Mouse (Mus musculus) layer of hippocampus, adult 9-10 months (tissue): Measurements from ENCODE around the gene Pramel6.
"Not testable (repeated sequence)": the region's sequence is repeated elsewhere in the genome, so short reads cannot be mapped to it uniquely, and the experiment has no call there.

ENCODE experiments used
- DNase-seq: peaks from one replicate; pipeline ENCODE4 v3.0.0; 2022; ENCODE audit warnings: low spot score

Pramel6 gene

GRCm38 (mm10) chr2:87506265-87506664 lies at the start of gene Pramel6:
TSS of gene Pramel6 (plus strand) at chr2:87506565.
- no peak for DNase-seq

- no peak for DNase-seq
Observed at GRCm38 (mm10) chr2:87461769-87462168, 44.6 kb upstream of the Pramel6 start.

DNA sequence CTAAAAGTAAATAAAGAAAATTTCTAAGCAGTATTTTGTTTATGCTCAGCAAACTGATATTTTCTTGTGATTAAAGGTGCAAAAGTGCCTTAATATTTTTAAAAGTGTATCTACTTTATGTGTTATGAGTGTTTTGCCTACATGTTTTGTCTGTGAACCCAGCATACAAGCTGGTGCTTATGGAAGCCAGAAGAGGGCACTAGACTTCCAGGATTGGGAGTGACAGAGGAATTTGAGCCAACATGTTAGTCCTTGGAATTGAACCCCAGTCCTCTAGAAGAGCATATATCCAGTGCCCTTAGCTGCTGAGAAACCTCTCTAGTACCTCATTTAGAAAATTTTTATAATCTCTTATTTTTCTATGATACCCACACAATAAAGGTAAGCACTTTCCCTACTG lies 26.2 kb upstream of the Pramel6 start:
- DNase-seq: no peak

GRCm38 (mm10) chr2:87481158-87481557 lies 25.2 kb upstream of the Pramel6 start:
- no peak for DNase-seq

- no peak for DNase-seq
Observed at GRCm38 (mm10) chr2:87482276-87482675, 24.1 kb upstream of the Pramel6 start.

- DNase-seq: not testable (repeated sequence)
Observed at GRCm38 (mm10) chr2:87496993-87497392, 9.4 kb upstream of the Pramel6 start, which contains the start of gene Pramel7. TSS of gene Pramel7 (minus strand) at chr2:87497093.

DNA sequence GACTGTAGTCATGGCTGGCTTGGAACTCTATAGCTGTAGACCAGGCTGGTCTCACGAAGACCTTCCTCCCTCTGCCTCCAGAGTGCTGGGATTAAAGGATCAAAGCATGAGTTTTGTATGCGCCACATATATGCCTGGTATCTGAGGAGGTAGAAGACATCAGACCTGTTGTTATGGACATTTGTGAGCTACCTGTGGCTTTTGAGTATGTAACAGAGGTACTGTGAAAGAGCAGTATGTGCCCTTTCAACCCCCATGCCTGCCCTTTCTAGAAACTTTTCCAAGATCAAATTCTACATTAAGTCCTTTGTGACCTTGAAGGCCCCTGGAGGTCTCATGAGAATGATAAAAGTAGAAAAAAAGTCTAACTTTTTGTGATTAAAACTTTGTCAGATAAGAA lies 8.7 kb downstream of the Pramel6 start:
- DNase-seq: no peak

GRCm38 (mm10) chr2:87515457-87516060 lies 9.2 kb downstream of the Pramel6 start:
- no peak for DNase-seq

GRCm38 (mm10) chr2:87516581-87516980 lies 10.2 kb downstream of the Pramel6 start:
- DNase-seq: no peak

- no peak for DNase-seq
Observed at GRCm38 (mm10) chr2:87520651-87521050, 14.3 kb downstream of the Pramel6 start.

DNA sequence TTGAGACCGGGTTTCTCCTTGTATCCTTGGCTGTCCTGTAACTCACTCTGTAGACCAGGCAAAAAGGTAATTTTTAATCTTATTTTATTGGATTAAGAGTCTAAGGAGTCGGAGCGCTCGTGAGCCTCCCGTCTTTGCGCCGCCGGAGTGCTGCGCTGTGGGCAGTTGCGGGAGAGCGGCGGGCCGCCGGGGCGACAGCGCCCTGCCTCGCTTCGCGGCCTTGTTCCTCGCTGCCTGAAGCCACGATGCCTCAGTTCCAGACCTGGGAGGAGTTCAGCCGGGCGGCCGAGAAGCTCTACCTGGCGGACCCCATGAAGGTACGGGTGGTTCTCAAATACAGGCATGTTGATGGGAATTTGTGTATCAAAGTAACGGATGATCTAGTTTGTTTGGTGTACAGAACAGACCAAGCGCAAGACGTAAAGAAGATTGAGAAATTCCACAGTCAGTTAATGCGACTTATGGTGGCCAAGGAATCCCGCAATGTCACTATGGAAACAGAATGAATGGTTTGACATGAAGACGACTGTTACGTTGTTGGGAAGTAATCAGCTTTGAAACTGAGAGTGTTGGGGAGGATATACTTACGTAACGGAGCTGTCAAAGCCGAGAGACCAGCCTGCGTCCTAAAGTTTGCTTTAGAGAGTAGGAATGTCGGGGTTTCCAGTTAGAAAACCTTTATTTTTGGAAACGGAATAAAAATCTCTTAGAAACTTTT lies 19.7 kb downstream of the Pramel6 start:
- DNase-seq: not testable (repeated sequence)

DNA sequence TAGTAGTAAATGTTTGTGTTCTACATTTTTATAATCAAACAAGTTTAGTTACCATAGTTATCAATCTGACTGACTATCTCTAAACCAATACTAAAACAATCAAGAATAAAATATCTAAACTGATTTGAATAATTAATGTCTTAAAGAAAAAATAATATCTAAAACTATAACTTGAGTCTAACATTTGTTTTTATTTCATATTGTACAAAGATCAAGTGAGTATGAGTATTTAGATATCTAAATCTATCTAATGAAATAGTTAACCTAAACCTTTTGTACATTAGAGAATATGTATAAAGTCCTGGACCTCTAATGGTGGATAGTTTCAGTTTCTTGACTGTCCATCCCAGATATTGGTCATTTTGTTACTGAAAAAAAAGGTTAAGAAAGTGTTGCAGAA lies 25.1 kb downstream of the Pramel6 start, which contains the start of gene Olfr153:
TSS of gene Olfr153 (plus strand) at position 301 of the 400 bp plus-strand sequence.
- no peak for DNase-seq

- no peak for DNase-seq
Observed at GRCm38 (mm10) chr2:87534826-87535225, 28.5 kb downstream of the Pramel6 start.

- no peak for DNase-seq
Observed at GRCm38 (mm10) chr2:87545442-87545841, 39.1 kb downstream of the Pramel6 start, which contains the start of gene Olfr1128. TSS of gene Olfr1128 (minus strand) at chr2:87545542.
